Mouse (Mus musculus): ENCODE results near the gene Tmed9.
A peak's percentile ranks its signal among the peaks of the same experiment; 100 is the strongest.
"Not testable (repeated sequence)": the region's sequence is repeated elsewhere in the genome, so short reads cannot be mapped to it uniquely, and the experiment has no call there.

Gene Tmed9

DNA sequence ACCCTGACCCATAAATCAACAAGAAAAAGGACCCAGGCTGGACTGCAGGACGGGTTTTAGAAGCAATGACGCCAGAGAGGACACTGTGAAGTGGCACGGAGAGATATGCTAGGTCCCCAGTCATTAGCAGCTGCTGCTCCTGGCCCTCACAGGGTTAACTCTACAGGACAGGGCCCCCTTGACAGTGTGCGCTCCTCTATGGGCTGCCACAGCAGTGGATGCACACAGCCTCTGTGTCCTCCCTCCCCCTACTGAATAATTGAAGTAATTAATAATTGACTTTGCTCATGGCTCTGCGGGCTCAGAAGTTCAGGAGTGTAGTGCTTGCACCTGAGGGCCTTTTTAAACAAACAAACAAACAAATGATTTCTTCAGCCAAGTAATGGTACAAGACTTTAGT, 39.9 kb downstream of the Tmed9 start:
- no peak for DNase-seq

DNA sequence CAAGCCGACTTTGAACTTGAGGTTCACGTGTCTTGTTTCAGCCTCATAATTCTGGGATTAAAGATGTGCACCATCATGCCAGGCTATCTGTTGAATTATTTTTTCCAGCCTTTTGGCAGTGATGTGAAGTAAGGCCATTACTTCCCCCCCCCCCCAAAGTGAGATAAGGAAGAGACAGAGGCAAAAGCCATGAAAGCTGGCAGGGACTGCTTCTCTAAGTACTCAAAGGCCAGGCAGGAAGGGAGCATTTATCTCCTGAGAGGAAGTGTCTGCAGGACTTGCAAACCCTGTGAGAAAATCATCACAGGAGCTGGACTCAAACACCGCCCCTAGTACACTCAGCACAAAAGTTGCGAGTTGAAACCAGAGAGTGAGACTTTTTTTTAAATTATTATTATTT, 45.8 kb downstream of the Tmed9 start:
- no peak for DNase-seq

DNA sequence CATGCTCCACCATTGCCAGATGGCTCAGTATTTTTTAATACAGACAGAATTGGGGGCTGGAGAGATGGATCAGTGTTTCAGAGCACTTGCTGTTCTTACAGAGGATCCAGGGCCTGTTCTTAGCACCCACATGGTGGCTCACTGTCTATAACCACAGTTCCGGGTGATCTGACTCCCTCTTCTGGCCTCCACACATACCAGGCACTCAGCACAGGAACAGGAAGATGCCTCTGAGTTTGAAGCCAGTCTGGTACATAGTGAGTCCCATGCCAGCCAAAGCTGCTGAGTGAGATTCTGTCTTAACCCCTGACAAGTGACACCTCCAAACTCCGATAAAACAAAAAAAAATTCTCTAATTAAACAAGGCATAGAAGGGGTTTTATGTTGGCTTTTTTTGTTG, 46.7 kb downstream of the Tmed9 start:
- DNase-seq, result no peak

DNA sequence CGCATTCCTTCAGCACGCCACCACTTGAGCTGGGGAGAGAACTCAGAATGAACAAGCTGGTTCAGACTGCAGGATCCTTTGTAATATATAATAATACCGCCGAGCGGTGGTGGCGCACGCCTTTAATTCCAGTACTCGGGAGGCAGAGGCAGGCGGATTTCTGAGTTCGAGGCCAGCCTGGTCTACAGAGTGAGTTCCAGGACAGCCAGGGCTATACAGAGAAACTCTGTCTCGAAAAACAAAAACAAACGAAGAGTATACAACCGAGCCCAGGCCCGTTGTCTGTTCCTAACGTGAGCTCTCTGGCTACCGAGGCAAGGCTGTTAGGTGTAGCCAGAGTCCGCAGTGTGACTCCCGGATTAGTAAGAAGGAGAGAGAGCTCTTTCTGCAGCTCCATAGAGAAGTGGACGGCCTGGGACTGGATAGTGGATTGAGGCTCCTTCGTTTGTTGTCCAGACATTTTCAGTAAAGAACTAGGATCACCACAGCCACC, 48.7 kb downstream of the Tmed9 start:
- not testable (repeated sequence) for DNase-seq

DNA sequence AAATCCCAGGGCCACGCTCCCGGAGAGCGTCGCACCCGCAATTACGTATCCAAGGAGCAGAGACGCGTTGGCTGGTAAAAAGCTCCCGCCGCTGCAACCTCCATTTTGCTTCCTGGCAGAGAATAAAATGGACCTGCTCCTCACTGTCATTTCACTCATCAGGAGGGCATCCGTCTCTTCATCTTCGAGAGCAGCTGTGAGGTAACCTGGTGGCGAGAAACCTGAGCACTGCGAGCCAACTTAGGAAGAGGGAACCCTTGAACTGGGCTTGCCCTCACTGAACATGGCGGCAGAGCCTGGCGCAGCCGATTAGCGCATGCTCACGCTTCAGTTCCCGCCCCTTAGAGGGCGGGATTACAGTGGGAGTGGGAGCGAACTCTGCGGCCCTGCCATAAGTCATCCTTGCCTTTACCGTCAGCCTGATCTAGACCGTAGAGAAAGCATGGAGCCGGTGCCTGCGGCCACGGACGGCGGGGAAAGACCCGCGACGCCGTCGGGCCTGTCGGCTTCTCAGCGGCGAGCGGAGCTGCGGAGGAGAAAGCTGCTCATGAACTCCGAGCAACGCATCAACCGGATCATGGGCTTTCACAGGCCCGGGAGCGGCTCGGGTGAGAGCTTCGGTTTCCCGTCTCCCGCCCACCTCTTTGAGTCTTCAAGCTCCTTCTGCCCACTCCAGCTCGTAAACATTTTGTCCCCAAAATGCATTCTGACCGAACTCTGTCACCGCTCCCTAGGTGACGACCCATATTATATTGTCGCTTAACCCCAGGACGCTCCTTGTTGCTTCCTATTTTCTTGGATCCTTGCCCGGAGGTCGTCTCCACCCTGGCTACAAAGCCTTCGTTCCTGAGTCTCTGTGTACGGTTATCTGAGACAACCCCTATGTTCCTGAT, 49.4 kb downstream of the Tmed9 start, which contains the start of gene Caml:
TSS of gene Caml (plus strand) at position 357 of the 893 bp plus-strand sequence.
- peak; percentile 76 to 80 for DNase-seq

DNA sequence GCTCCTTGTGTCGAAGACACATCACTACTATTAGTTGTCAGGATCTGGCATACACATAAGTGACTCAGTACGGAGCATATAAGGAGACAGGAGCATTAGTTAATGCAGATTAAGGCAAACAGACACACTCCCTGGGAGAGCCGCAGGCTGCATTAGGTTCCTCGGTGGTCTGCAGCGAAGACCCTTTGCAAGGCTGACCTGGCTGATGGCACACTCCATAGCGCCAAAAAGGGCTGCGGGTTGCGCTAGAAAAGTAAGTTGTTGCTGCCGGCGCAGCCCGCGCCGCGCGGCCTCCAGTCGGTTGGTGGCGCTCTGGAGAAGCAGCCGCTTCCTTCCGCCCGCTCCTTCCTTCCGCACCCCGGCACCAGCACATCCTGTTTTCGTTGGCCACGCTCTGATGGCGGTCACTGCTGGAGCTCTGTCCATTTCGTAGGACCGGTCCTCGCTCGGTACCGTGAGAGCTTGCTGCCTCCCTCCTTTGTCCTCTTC, 61.2 kb downstream of the Tmed9 start, which contains the start of gene Ddx46:
TSS of gene Ddx46 (plus strand) at position 389 of the 489 bp plus-strand sequence.
- DNase-seq, result peak; percentile 70 to 71

- no peak for DNase-seq
Measured at GRCm38 (mm10) chr13:55635146-55635571, 61.6 kb downstream of the Tmed9 start.

- DNase-seq, result no peak
Measured at GRCm38 (mm10) chr13:55636185-55636983, 62.9 kb downstream of the Tmed9 start.

GRCm38 (mm10) chr13:55640480-55640879, 66.9 kb downstream of the Tmed9 start:
- peak; percentile 16 to 47 for DNase-seq

DNA sequence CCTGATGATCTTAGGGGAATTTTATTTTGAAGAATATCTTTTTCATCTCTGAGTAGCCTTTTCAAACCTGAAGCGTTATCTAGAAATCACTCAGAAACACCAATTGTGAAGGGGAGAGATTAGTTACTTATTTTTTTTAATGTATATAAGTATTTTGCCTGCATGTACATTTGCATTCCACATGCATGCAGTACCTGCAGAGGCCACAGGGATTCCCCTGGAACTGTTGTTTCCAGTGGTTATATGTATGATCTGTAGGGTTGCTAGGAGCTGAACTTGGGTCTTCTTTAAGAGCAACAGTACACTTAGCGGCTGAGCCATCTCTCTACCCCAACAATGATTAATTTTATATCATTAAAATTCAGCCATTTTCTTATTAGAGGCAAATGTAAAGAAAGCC, 71.0 kb downstream of the Tmed9 start:
- no peak for DNase-seq
